Mouse (Mus musculus) spleen, adult 2 months (tissue): ENCODE measurements around the gene Vim. TPM values are rescaled to one million over a fixed set of nuclear protein-coding genes. Genes with fewer than 3 reads are reported as not detected.
A peak's percentile ranks its signal among the peaks of the same experiment; 100 is the strongest.
"Not testable (repeated sequence)": the region's sequence is repeated elsewhere in the genome, so short reads cannot be mapped to it uniquely, and the experiment has no call there.

Experiments
- DNase-seq, 2 experiments: peaks; one replicate each; pipeline versions ENCODE4 v3.0.0 to v3.0.0-alpha.2; 2012 to 2021; ENCODE audit warnings: low spot score in 2 of 2, low read depth in 1 of 2
- H3K27ac ChIP-seq: fragments of 200-500 bp; 2 replicates; pipeline ENCODE4 v1.5.1; 2012; ENCODE audit warnings: low read length, inconsistent platforms; ENCODE audit not compliant: insufficient read depth
- H3K27me3 ChIP-seq: fragments of 200-500 bp; 2 replicates; pipeline ENCODE4 v1.6.1; 2012; ENCODE audit warnings: mild to moderate bottlenecking, moderate library complexity, low read length, inconsistent platforms; ENCODE audit not compliant: control insufficient read depth, insufficient read depth
- H3K36me3 ChIP-seq: fragments of 200-500 bp; 2 replicates; pipeline ENCODE4 v1.6.1; 2012; ENCODE audit warnings: mild to moderate bottlenecking, low read length, inconsistent platforms; ENCODE audit not compliant: control insufficient read depth, insufficient read depth
- H3K4me1 ChIP-seq: fragments of 200-500 bp; 2 replicates; pipeline ENCODE4 v1.6.1; 2011; ENCODE audit warnings: inconsistent platforms; ENCODE audit not compliant: control insufficient read depth, insufficient read depth, insufficient read length
- H3K4me3 ChIP-seq: fragments of 200-500 bp; 2 replicates; pipeline ENCODE4 v1.5.1; 2011; ENCODE audit warnings: mild to moderate bottlenecking, inconsistent platforms; ENCODE audit not compliant: insufficient read depth, insufficient read length; ENCODE audit errors: extremely low read depth
- CTCF ChIP-seq: fragments of 200-500 bp; IDR thresholded peaks from 2 replicates; pipeline ENCODE4 v1.5.1; 2011; ENCODE audit warnings: mild to moderate bottlenecking, inconsistent platforms; ENCODE audit not compliant: insufficient read depth, insufficient read length, insufficient replicate concordance; ENCODE audit errors: extremely low read depth
- POLR2A ChIP-seq: fragments of 200-500 bp; IDR thresholded peaks from 2 replicates; pipeline ENCODE4 v1.6.1; 2011; ENCODE audit warnings: low read depth, low read length, inconsistent platforms
- WGBS: fragments of 180-500 bp; shearing (Covaris S2); methylation state at CpG from one replicate; pipeline ENCODE4 v1.1.7; 2018; 5-methylcytosine and 5-hydroxymethylcytosine counted together
- polyA plus RNA-seq: library from polyadenylated mRNA; depleted of rRNA; stranded (reverse); fragments of >200 nt; gene quantifications from 2 replicates; pipeline ENCODE4 v1.2.3, GENCODE M21; 2012

Gene Vim
- polyA plus RNA-seq, 1 experiment: 718 TPM

DNA sequence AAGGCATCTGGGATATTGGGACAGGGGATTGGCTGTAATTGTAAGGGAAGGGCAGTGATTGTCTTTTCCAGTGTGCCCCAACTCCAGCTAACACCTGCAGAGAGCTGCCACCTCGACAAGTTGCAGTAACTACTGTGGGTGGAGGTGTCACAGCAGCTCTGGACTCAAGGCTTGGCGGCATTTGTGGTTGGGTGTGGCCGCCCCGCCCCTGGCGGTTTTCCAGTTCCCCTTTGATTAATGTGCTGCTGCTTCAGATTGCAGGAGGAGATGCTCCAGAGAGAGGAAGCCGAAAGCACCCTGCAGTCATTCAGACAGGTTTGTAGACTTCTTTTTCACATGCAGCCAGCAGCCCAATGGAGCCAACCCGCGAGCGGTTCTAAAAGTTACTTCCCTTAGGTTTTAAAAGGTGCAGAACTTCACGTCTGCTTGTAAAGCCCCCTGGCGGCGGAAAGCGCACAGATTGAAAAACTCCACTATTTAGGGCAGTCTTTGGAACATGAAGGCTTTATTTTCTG is 1.6 kb downstream of the Vim start:
- H3K4me3 ChIP-seq: peak overlapping the region; percentile 72
- under 1% methylated on average over 13 of the region's 13 CpGs for WGBS
- H3K27ac ChIP-seq: peak overlapping the region; percentile 92
- no peaks in the 10 kb centered on the region for H3K27me3 ChIP-seq
- peaks cover 24% of the 10 kb centered on the region for H3K36me3 ChIP-seq
- H3K4me1 ChIP-seq: peaks cover 5% of the 10 kb centered on the region
- peak; percentile 69 to 80 for DNase-seq
- TF ChIP-seq POLR2A: peak; percentile 13; the same call in 1 of the 2 replicates
- peak; percentile 46; the same call in 1 of the 2 replicates for TF ChIP-seq CTCF

DNA sequence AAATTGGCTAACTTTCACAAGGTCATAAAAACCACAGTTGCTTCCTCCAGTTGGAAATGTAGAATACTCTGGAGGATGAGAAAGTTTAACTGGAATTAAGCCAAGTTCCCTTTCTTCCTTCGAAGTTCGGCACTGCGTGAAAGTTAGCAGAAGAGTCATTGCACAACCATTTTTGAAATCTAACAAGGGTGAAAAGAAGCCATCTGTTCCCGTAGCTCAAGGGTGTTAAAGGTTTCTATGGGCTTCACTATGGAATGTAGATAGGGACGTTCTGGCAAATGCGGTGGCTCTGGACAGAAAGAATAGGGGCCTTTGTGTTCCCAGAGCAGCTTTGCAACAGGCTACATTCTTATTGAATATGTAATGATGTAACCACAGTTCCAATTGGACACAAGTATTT is 2.2 kb downstream of the Vim start:
- peaks cover 5% of the 10 kb centered on the region for H3K4me1 ChIP-seq
- no peak overlapping the region; the same call in 1 of the 2 replicates for H3K27ac ChIP-seq
- H3K36me3 ChIP-seq: peaks cover 27% of the 10 kb centered on the region
- H3K27me3 ChIP-seq: no peaks in the 10 kb centered on the region
- TF ChIP-seq CTCF (no peak), POLR2A (no peak)
- peak overlapping the region; percentile 35 for H3K4me3 ChIP-seq
- no peak for DNase-seq
- WGBS: 32% methylated on average over 6 of the region's 6 CpGs

DNA sequence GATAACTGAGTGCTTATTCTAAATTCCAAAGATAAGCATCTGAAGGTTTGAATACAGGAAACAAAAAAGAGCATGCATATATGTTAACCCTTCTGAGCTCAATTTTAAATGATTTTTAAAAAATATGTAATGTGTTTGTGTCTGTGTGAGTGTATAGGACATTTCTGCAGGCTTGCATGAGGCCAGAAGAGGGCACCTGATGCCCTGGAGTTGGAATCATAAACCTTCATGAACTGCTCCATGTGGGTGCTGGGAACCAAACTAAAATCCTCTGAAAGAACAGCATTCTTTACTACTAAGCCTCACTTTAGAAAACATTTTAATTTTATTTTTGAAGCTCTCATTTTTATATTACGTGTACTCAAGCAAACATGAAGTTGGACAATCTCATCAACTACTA is 3.7 kb downstream of the Vim start:
- H3K36me3 ChIP-seq: peaks cover 37% of the 10 kb centered on the region
- WGBS: 89% methylated on average over 1 of the region's 1 CpGs
- H3K4me3 ChIP-seq: no peak overlapping the region
- TF ChIP-seq CTCF (no peak), POLR2A (no peak)
- H3K27me3 ChIP-seq: no peaks in the 10 kb centered on the region
- peaks cover 5% of the 10 kb centered on the region for H3K4me1 ChIP-seq
- no peak for DNase-seq
- no peak overlapping the region for H3K27ac ChIP-seq

DNA sequence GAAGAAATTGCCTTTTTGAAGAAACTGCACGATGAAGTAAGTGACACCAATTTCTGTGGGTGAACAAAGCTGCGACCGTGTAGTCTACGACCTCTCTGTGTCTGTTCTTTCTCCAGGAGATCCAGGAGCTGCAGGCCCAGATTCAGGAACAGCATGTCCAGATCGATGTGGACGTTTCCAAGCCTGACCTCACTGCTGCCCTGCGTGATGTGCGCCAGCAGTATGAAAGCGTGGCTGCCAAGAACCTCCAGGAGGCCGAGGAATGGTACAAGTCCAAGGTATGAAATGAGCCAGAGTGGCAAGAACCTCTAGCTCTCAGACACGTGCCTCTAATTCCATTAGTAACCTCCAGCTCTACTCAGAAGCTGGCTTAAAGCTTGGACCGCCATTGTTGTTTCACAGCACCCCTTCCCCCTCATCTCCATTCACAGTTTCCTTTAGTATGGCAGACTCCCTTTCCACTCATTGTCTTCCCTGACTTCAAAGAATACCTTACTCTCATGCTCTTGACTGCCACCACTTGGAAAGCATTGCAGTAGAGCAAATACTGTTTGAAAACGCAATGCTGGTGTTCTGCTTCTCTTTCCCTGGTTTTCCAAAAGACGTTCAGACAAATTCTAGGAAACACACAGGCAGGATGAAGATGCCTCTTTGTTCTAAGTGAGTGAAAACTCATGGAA is 4.9 kb downstream of the Vim start:
- H3K27ac ChIP-seq: no peak overlapping the region
- no peak for DNase-seq
- peaks cover 5% of the 10 kb centered on the region for H3K4me1 ChIP-seq
- no peaks in the 10 kb centered on the region for H3K27me3 ChIP-seq
- H3K36me3 ChIP-seq: peaks cover 41% of the 10 kb centered on the region
- no peak overlapping the region for H3K4me3 ChIP-seq
- 88% methylated on average over 14 of the region's 14 CpGs for WGBS
- TF ChIP-seq POLR2A: no peak
- no peak for TF ChIP-seq CTCF

DNA sequence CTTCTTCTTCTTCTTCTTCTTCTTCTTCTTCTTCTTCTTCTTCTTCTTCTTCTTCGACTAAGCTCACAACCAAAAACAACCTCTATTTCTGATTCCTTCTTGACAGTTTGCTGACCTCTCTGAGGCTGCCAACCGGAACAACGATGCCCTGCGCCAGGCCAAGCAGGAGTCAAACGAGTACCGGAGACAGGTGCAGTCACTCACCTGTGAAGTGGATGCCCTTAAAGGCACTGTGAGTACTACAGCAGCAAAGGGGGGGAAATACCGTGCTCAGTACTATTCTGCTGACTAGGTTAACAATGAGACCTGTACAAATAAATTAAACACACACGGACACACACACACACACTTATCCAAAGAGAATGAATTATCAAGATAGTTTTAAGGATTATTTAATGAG is 5.6 kb downstream of the Vim start:
- Histone ChIP-seq H3K27ac (no peak overlapping the region), H3K27me3 (no peaks in the 10 kb centered on the region), H3K4me3 (no peak overlapping the region), H3K4me1 (peaks cover 5% of the 10 kb centered on the region), H3K36me3 (peaks cover 41% of the 10 kb centered on the region)
- TF ChIP-seq CTCF (no peak), POLR2A (no peak)
- DNase-seq: no peak
- 82% methylated on average over 8 of the region's 8 CpGs for WGBS

DNA sequence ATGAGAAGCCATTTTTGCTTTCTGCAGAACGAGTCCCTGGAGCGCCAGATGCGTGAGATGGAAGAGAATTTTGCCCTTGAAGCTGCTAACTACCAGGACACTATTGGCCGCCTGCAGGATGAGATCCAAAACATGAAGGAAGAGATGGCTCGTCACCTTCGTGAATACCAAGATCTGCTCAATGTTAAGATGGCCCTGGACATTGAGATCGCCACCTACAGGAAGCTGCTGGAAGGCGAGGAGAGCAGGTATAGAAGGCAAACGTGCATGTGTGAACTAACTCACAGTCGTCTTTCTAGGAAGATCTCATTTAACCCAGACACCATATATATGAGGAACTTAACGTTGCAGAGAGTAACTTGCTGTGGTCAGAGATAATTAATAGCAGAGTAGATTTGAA is 6.3 kb downstream of the Vim start:
- TF ChIP-seq CTCF: peak; percentile 37; the same call in 1 of the 2 replicates
- no peak for TF ChIP-seq POLR2A
- Histone ChIP-seq H3K27ac (no peak overlapping the region), H3K4me3 (no peak overlapping the region), H3K27me3 (no peaks in the 10 kb centered on the region), H3K4me1 (peaks cover 5% of the 10 kb centered on the region), H3K36me3 (peaks cover 41% of the 10 kb centered on the region)
- 65% methylated on average over 11 of the region's 11 CpGs for WGBS
- DNase-seq: peak in 1 of 2 experiments; percentile 26

DNA sequence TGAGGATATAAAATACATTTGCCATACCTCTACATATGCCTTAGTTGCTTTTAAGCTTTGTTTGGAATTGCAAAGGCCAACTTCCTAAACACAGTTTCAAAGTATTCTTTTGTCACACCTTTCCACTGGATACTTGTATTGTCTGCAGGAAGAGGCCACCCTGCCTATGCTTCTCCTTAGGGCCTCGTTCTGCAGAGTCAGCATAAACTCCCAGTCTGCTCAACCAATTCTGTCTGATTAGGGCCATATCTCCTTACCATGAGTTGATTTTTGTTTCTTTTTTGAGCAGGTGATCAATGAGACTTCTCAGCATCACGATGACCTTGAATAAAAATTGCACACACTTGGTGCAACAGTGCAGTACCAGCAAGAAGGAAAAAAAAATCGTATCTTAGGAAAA is 8.5 kb downstream of the Vim start:
- WGBS: 88% methylated on average over 3 of the region's 3 CpGs
- H3K36me3 ChIP-seq: peaks cover 36% of the 10 kb centered on the region
- no peak overlapping the region for H3K4me3 ChIP-seq
- no peak overlapping the region for H3K27ac ChIP-seq
- no peak for TF ChIP-seq CTCF
- TF ChIP-seq POLR2A: no peak
- H3K27me3 ChIP-seq: no peaks in the 10 kb centered on the region
- H3K4me1 ChIP-seq: no peaks in the 10 kb centered on the region
- no peak for DNase-seq

DNA sequence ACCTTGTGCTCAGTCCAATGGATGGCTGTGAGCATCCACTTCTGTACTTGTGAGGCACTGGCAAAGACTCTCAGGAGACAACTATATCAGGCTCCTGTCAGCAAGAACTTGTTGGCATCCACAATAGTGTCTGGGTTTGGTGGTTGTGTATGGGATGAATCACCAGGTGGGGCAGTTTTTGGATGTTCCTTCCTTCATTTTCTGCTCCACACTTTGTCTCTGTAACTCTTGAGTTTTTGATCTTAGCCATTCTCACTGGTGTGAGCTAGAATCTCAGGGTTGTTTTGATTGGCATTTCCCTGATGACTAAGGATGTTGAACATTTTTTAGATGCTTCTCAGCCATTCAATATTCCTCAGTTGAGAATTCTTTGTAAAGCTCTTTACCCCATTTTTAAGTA is 10.0 kb downstream of the Vim start:
- not testable (repeated sequence) for H3K27ac ChIP-seq, DNase-seq, H3K4me3 ChIP-seq, H3K27me3 ChIP-seq, H3K4me1 ChIP-seq
- peaks cover 28% of the 10 kb centered on the region for H3K36me3 ChIP-seq
